Mouse (Mus musculus) neural tube, embryonic 10.5 days (tissue): ENCODE measurements around the gene Gdf15.
A peak's percentile ranks its signal among the peaks of the same experiment; 100 is the strongest.
"Not testable (repeated sequence)": the region's sequence is repeated elsewhere in the genome, so short reads cannot be mapped to it uniquely, and the experiment has no call there.

Source experiments
- DNase-seq: peaks from one replicate; pipeline ENCODE4 v3.0.0-alpha.2; 2017; ENCODE audit warnings: low spot score; ENCODE audit errors: extremely low spot score

The Gdf15 gene

GRCm38 (mm10) chr8:70587955-70588354, 44.3 kb downstream of the Gdf15 start:
- not testable (repeated sequence) for DNase-seq

GRCm38 (mm10) chr8:70585258-70585652, 47.0 kb downstream of the Gdf15 start:
- peak; percentile 40 for DNase-seq

GRCm38 (mm10) chr8:70584606-70585257, 47.5 kb downstream of the Gdf15 start:
- DNase-seq, result no peak

GRCm38 (mm10) chr8:70583476-70584387, 48.5 kb downstream of the Gdf15 start:
- no peak for DNase-seq
